Mouse (Mus musculus) heart, postnatal 10 days (tissue): Measurements from ENCODE around the gene Rasa2. TPM values are rescaled to one million over a fixed set of nuclear protein-coding genes. Genes with fewer than 3 reads are reported as not detected.
"Not testable (repeated sequence)": the region's sequence is repeated elsewhere in the genome, so short reads cannot be mapped to it uniquely, and the experiment has no call there.

Source experiments
- DNase-seq, 2 experiments: peaks; one replicate each; pipeline ENCODE4 v3.0.0; 2021
- intact Hi-C: fragments of 180-260 bp; cut with DNase I; formaldehyde crosslinking; loops from one replicate; pipeline ENCODE4 v1.15.1; 2025
- total RNA-seq, 2 experiments: library from RNA; stranded (reverse); gene quantifications; 2 replicates each; pipeline ENCODE4 v1.2.3; 2021

Rasa2 gene
- total RNA-seq, 2 experiments from 2014 or later = 7.6 to 8.3 TPM

GRCm38 (mm10) chr9:96644840-96645239 lies 13.4 kb upstream of the Rasa2 start:
- intact Hi-C loops = no loop called here
- DNase-seq = no peak

GRCm38 (mm10) chr9:96644002-96644401 lies 12.6 kb upstream of the Rasa2 start:
- DNase-seq, intact Hi-C loops: not testable (repeated sequence)

GRCm38 (mm10) chr9:96639451-96639850 lies 8.0 kb upstream of the Rasa2 start:
- intact Hi-C loops = no loop called here
- DNase-seq = no peak

GRCm38 (mm10) chr9:96638508-96638907 lies 7.1 kb upstream of the Rasa2 start:
- intact Hi-C loops = no loop called here
- peak in 1 of 2 experiments; percentile 5 for DNase-seq

- intact Hi-C loops = no loop called here
- DNase-seq = no peak
Measured at GRCm38 (mm10) chr9:96637157-96637548, 5.7 kb upstream of the Rasa2 start.

GRCm38 (mm10) chr9:96636423-96637156 lies 5.2 kb upstream of the Rasa2 start:
- DNase-seq = no peak
- intact Hi-C loops = no loop called here

- intact Hi-C loops = no loop called here
- no peak for DNase-seq
Measured at GRCm38 (mm10) chr9:96635899-96636298, 4.5 kb upstream of the Rasa2 start.

GRCm38 (mm10) chr9:96635176-96635575 lies 3.8 kb upstream of the Rasa2 start:
- intact Hi-C loops = no loop called here
- DNase-seq = no peak

GRCm38 (mm10) chr9:96633771-96634170 lies 2.4 kb upstream of the Rasa2 start:
- intact Hi-C loops = loop anchor here (5.0 kb wide), 1 partner anchor 34 kb away; no protein-coding TSS in a partner anchor
- no peak for DNase-seq

- intact Hi-C loops = loop anchor here (5.0 kb wide), 1 partner anchor 35 kb away; no protein-coding TSS in a partner anchor
- no peak for DNase-seq
Measured at GRCm38 (mm10) chr9:96632756-96633155, 1.3 kb upstream of the Rasa2 start.

- intact Hi-C loops = loop anchor here (5.0 kb wide), 1 partner anchor 35 kb away; no protein-coding TSS in a partner anchor
Measured at GRCm38 (mm10) chr9:96632073-96632690, 765 bp upstream of the Rasa2 start.

GRCm38 (mm10) chr9:96630571-96631388 lies 637 bp downstream of the Rasa2 start:
- peak; percentile 59 for DNase-seq
- intact Hi-C loops = loop anchor here (5.0 kb wide), 1 partner anchor 37 kb away; no protein-coding TSS in a partner anchor

More at GRCm38 (mm10) chr9:96632073-96632690, 765 bp upstream of the Rasa2 start:
- DNase-seq = peak in 1 of 2 experiments; percentile 8

GRCm38 (mm10) chr9:96629151-96629550 lies 2.3 kb downstream of the Rasa2 start:
- no peak for DNase-seq
- intact Hi-C loops = no loop called here

- DNase-seq = no peak
- intact Hi-C loops = no loop called here
Measured at GRCm38 (mm10) chr9:96627557-96628085, 3.8 kb downstream of the Rasa2 start.

GRCm38 (mm10) chr9:96627042-96627441 lies 4.4 kb downstream of the Rasa2 start:
- intact Hi-C loops = no loop called here

GRCm38 (mm10) chr9:96618448-96619176 lies 12.8 kb downstream of the Rasa2 start:
- intact Hi-C loops = no loop called here
- DNase-seq = no peak

More at GRCm38 (mm10) chr9:96627042-96627441, 4.4 kb downstream of the Rasa2 start:
- DNase-seq = no peak

GRCm38 (mm10) chr9:96612297-96612696 lies 19.1 kb downstream of the Rasa2 start:
- intact Hi-C loops = no loop called here
- no peak for DNase-seq

GRCm38 (mm10) chr9:96611693-96612293 lies 19.6 kb downstream of the Rasa2 start:
- no peak for DNase-seq
- intact Hi-C loops = no loop called here

- no peak for DNase-seq
- intact Hi-C loops = no loop called here
Measured at GRCm38 (mm10) chr9:96610813-96611212, 20.6 kb downstream of the Rasa2 start.

- intact Hi-C loops = no loop called here
- no peak for DNase-seq
Measured at GRCm38 (mm10) chr9:96603416-96603815, 28.0 kb downstream of the Rasa2 start.
